Mouse (Mus musculus): ENCODE measurements around the gene Plscr4. TPM values are rescaled to one million over a fixed set of nuclear protein-coding genes. Genes with fewer than 3 reads are reported as not detected.
A peak's percentile ranks its signal among the peaks of the same experiment; 100 is the strongest.

The Plscr4 gene
- 2.5 and 2.7 TPM in 2 replicates for polyA plus RNA-seq (2014; fragmentation: Nextera tagmentation; extraction: Ambion mirVana)

DNA sequence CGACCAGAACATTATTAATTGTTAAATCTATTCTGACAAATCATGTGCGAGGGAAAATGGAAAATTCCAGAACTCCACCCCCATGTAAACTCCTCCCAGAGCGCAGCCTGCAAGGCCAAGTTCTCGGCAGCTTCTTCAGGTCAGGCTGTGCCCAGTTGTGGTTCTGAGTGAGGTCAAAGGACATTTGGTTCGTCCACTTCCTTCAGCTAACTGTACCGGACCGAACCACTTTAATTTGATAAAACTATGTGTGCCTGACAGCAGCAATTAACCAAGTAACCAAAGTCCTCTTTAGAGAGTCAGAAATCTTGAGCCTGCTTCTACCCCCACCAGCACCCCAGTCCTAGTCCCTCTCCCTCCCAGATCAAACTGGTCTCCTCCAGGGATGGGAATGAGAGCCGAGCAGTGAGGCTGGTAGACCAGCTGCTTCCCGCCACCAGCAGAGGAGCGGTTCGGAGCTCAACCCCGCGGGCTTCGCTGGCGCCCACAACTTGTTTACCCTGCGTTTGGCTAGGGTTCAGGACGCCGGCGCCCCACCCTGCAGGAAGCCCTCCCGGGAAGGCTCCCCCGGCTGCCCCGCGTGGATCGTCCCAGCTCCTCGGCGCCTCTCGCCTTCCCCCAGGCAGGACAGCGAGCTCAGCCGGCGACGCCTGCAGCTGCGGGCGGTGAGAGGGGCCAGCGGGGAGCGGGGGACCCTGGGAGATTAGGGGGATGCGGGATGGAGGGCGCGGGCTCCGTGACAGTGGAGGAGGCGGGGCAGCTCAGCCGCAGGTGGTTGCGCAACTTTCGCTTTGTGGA lies at the start of gene Plscr4:
Gene Plscr4, plus strand, starts transcription at position 113 of the 798 bp plus-strand sequence.
- H3K4me1 ChIP-seq (ENCODE audit: control insufficient read depth, insufficient read depth, low read length) = no peaks in the 10 kb centered on the region
- H3K27me3 ChIP-seq (ENCODE audit: control insufficient read depth, insufficient read depth, low read length) = no peaks in the 10 kb centered on the region
- WGBS (ENCODE audit: insufficient replicate concordance) = 13% methylated on average over 40 of the region's 43 CpGs
- peak within 1 kb of the TSS; percentile 79 for H3K9ac ChIP-seq (ENCODE audit: low read depth, low read length)
- peak within 1 kb of the TSS; percentile 71 for H3K4me3 ChIP-seq (ENCODE audit: low read depth, low read length)
- no peaks in the 10 kb centered on the region for H3K9me3 ChIP-seq (replicated peaks; ENCODE audit: control insufficient read depth, low read length)
- peak; percentile 77 for ATAC-seq (replicated peaks; ENCODE audit: insufficient number of reproducible peaks, low FRiP score, low TSS enrichment)
- peak within 1 kb of the TSS; percentile 97 for H3K4me2 ChIP-seq
- H3K27ac ChIP-seq (ENCODE audit: low read depth, low read length) = no peak within 1 kb of the TSS
- no peaks in the 10 kb centered on the region for H3K36me3 ChIP-seq (ENCODE audit: control insufficient read depth, insufficient read depth, low read length)

DNA sequence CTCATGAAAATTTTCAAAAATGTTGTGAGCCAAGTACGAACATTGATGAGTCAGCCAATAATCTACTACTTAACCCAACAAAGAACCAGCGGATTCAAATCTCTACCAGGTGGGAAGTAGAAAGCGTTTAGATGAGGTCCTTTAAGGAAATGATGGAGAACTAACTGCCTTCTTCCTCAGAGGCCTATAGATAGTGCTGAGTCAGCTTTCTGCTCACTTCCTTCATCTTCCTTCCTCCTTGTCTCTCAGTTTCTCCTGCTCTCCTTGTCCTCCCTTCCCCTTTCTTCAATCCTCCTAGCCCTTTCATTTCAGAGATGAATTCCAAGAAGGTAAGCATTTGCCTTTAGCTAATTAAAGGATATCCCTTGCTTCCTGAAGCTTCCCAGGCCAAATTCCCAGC lies 46.9 kb upstream of the Plscr4 start:
- Histone ChIP-seq H3K4me3 (ENCODE audit: low read depth, low read length) (no peak overlapping the region), H3K9me3 (replicated peaks; ENCODE audit: control insufficient read depth, low read length) (no peaks in the 10 kb centered on the region), H3K27me3 (ENCODE audit: control insufficient read depth, insufficient read depth, low read length) (no peaks in the 10 kb centered on the region), H3K9ac (ENCODE audit: low read depth, low read length) (no peak overlapping the region), H3K36me3 (ENCODE audit: control insufficient read depth, insufficient read depth, low read length) (no peaks in the 10 kb centered on the region), H3K27ac (ENCODE audit: low read depth, low read length) (no peak overlapping the region), H3K4me1 (ENCODE audit: control insufficient read depth, insufficient read depth, low read length) (no peaks in the 10 kb centered on the region), H3K4me2 (no peak overlapping the region)
- no peak for ATAC-seq (replicated peaks; ENCODE audit: insufficient number of reproducible peaks, low FRiP score, low TSS enrichment)
- 78% methylated on average over 3 of the region's 3 CpGs for WGBS (ENCODE audit: insufficient replicate concordance)

DNA sequence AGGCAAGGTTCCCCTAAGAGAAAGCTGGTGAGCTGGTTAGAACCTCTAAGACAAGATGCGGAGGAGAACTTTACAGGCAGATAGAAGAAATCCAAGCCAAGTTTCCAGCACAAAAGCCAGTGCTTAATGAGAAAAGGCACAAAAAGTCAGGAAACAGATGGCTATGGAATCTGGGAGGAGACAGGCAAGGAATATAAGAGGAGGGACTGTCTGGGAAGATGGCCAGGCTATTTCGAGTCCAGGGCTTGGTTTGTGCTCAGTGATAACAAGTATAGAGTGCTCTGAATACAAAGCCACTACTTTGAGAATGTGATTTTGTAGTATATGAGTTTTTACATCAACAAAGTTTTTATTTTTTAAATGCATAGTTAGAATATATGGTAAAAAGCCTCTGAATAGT lies 45.1 kb upstream of the Plscr4 start:
- H3K9me3 ChIP-seq (replicated peaks; ENCODE audit: control insufficient read depth, low read length) = no peaks in the 10 kb centered on the region
- no peaks in the 10 kb centered on the region for H3K27me3 ChIP-seq (ENCODE audit: control insufficient read depth, insufficient read depth, low read length)
- no peak overlapping the region for H3K4me2 ChIP-seq
- 75% methylated on average over 2 of the region's 2 CpGs for WGBS (ENCODE audit: insufficient replicate concordance)
- no peak overlapping the region for H3K9ac ChIP-seq (ENCODE audit: low read depth, low read length)
- H3K4me1 ChIP-seq (ENCODE audit: control insufficient read depth, insufficient read depth, low read length) = no peaks in the 10 kb centered on the region
- H3K4me3 ChIP-seq (ENCODE audit: low read depth, low read length) = no peak overlapping the region
- H3K36me3 ChIP-seq (ENCODE audit: control insufficient read depth, insufficient read depth, low read length) = no peaks in the 10 kb centered on the region
- no peak for ATAC-seq (replicated peaks; ENCODE audit: insufficient number of reproducible peaks, low FRiP score, low TSS enrichment)
- H3K27ac ChIP-seq (ENCODE audit: low read depth, low read length) = no peak overlapping the region

DNA sequence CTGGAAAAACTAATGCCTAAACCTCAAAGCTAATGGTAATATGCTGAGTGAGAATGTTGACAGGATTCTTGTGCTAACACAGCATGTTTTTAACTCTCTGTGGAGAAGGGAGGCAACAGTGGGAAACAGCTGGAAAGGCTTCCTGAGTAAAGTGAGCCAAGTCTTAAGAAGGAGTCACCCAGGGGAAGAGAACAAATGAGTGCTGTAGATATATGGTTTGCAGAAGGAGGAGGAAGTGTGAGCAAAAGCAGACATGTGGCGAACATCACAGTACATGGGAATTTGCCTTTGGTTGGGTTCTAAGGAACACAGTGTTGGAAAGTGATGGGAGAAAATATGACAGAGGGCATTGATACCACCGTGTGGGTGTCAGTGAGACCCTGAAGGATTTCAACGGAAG lies 43.5 kb upstream of the Plscr4 start:
- Histone ChIP-seq H3K9ac (ENCODE audit: low read depth, low read length) (no peak overlapping the region), H3K27me3 (ENCODE audit: control insufficient read depth, insufficient read depth, low read length) (no peaks in the 10 kb centered on the region), H3K4me1 (ENCODE audit: control insufficient read depth, insufficient read depth, low read length) (no peaks in the 10 kb centered on the region), H3K4me2 (no peak overlapping the region), H3K9me3 (replicated peaks; ENCODE audit: control insufficient read depth, low read length) (no peaks in the 10 kb centered on the region), H3K27ac (ENCODE audit: low read depth, low read length) (no peak overlapping the region), H3K36me3 (ENCODE audit: control insufficient read depth, insufficient read depth, low read length) (no peaks in the 10 kb centered on the region), H3K4me3 (ENCODE audit: low read depth, low read length) (no peak overlapping the region)
- ATAC-seq (replicated peaks; ENCODE audit: insufficient number of reproducible peaks, low FRiP score, low TSS enrichment) = no peak
- WGBS (ENCODE audit: insufficient replicate concordance) = 73% methylated on average over 3 of the region's 3 CpGs

DNA sequence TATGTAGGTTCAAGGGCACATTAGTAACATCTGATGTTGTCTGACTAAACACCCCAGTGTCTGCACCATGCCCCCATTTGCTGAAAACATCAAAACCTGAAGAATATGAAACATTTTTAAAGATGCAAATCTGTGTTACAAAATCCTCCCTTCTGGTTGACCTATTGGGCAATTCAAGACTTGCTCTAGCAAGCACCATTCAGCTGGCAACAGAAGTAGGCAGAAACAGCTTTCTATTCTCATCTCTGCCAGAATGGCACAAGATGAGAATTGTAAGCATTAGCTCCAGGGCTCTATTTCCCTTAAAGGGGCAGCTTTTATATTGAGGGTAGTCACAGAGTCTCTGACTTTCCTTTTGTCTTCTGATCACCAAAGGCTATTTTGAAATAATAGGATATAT lies 19.4 kb upstream of the Plscr4 start:
- ATAC-seq (replicated peaks; ENCODE audit: insufficient number of reproducible peaks, low FRiP score, low TSS enrichment) = no peak

DNA sequence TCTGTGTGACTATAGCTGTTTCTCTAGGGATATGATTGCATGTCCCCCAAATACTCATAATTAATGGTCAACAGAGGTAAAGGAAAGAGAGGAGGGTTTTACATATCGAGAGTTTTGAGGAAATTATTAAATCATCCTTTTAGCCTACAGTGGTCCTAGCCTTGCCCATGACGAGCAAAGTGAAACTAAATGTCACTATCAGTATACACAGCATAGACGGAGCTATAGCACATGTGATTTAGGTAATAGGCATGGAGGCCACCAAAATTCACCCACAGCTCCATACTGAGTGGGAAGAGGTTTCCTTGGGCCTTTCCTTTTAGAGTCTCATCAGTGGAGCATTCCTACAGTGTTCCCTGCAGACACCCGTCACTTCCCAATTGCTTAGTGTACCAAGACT lies 15.7 kb upstream of the Plscr4 start:
- H3K27me3 ChIP-seq (ENCODE audit: control insufficient read depth, insufficient read depth, low read length) = no peaks in the 10 kb centered on the region
- 69% methylated on average over 4 of the region's 4 CpGs for WGBS (ENCODE audit: insufficient replicate concordance)
- no peaks in the 10 kb centered on the region for H3K36me3 ChIP-seq (ENCODE audit: control insufficient read depth, insufficient read depth, low read length)
- no peak overlapping the region for H3K27ac ChIP-seq (ENCODE audit: low read depth, low read length)
- no peak overlapping the region for H3K9ac ChIP-seq (ENCODE audit: low read depth, low read length)
- no peaks in the 10 kb centered on the region for H3K9me3 ChIP-seq (replicated peaks; ENCODE audit: control insufficient read depth, low read length)
- no peaks in the 10 kb centered on the region for H3K4me1 ChIP-seq (ENCODE audit: control insufficient read depth, insufficient read depth, low read length)
- H3K4me3 ChIP-seq (ENCODE audit: low read depth, low read length) = no peak overlapping the region
- H3K4me2 ChIP-seq = no peak overlapping the region
- ATAC-seq (replicated peaks; ENCODE audit: insufficient number of reproducible peaks, low FRiP score, low TSS enrichment) = no peak

More for the DNA sequence above, 19.4 kb upstream of the Plscr4 start:
- H3K4me1 ChIP-seq (ENCODE audit: control insufficient read depth, insufficient read depth, low read length) = no peaks in the 10 kb centered on the region
- H3K9ac ChIP-seq (ENCODE audit: low read depth, low read length) = no peak overlapping the region
- H3K36me3 ChIP-seq (ENCODE audit: control insufficient read depth, insufficient read depth, low read length) = no peaks in the 10 kb centered on the region
- no peak overlapping the region for H3K27ac ChIP-seq (ENCODE audit: low read depth, low read length)
- H3K4me3 ChIP-seq (ENCODE audit: low read depth, low read length) = no peak overlapping the region
- no peaks in the 10 kb centered on the region for H3K27me3 ChIP-seq (ENCODE audit: control insufficient read depth, insufficient read depth, low read length)
- no peaks in the 10 kb centered on the region for H3K9me3 ChIP-seq (replicated peaks; ENCODE audit: control insufficient read depth, low read length)
- no peak overlapping the region for H3K4me2 ChIP-seq

DNA sequence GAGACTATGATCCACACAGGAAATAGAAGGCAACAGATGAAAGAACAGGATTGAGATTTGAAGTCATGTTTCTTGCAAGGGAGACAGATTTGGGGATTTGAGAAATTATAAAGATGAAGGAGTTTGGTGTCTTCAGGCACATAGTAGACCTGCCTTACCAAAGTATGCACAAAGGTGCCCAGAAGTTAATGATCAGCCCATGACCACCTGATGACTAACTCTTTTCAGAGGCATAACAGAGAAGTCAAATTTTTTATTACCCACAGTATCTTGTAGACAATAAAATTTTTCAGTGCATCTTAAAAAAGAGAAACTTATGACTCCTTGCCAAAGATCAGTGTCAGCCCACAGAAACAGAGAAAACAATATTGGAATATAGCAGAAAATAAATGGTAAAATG lies 12.6 kb upstream of the Plscr4 start:
- Histone ChIP-seq H3K36me3 (ENCODE audit: control insufficient read depth, insufficient read depth, low read length) (no peaks in the 10 kb centered on the region), H3K9ac (ENCODE audit: low read depth, low read length) (no peak overlapping the region), H3K4me2 (no peak overlapping the region)

DNA sequence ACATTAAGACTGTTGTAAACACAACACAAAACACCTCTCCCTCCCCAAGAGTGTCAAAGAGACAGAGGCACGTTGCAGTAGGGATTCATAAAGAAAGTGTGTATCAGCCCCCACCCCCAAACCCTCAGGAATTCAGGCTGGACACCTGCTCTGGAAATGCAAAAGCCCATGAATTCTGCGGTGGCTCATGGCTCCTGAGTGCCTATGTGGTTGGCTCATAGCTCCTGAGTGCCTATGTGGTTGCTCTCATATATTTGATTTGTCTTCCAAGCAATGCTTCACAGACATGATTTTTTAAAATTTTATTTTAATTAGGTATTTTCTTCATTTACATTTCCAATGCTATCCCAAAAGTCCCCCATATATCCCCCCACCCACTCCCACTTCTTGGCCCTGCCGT lies 568 bp upstream of the Plscr4 start:
- ATAC-seq (replicated peaks; ENCODE audit: insufficient number of reproducible peaks, low FRiP score, low TSS enrichment) = no peak
- H3K4me1 ChIP-seq (ENCODE audit: control insufficient read depth, insufficient read depth, low read length) = no peaks in the 10 kb centered on the region
- H3K4me2 ChIP-seq = no peak overlapping the region
- no peaks in the 10 kb centered on the region for H3K9me3 ChIP-seq (replicated peaks; ENCODE audit: control insufficient read depth, low read length)
- no peaks in the 10 kb centered on the region for H3K36me3 ChIP-seq (ENCODE audit: control insufficient read depth, insufficient read depth, low read length)
- no peak overlapping the region for H3K4me3 ChIP-seq (ENCODE audit: low read depth, low read length)
- H3K27ac ChIP-seq (ENCODE audit: low read depth, low read length) = no peak overlapping the region
- no peak overlapping the region for H3K9ac ChIP-seq (ENCODE audit: low read depth, low read length)
- no peaks in the 10 kb centered on the region for H3K27me3 ChIP-seq (ENCODE audit: control insufficient read depth, insufficient read depth, low read length)
- whole genome bisulfite sequencing (ENCODE audit: insufficient replicate concordance) = 79% methylated on average over 3 of the region's 3 CpGs

More for the DNA sequence above, 12.6 kb upstream of the Plscr4 start:
- no peak overlapping the region for H3K27ac ChIP-seq (ENCODE audit: low read depth, low read length)
- no peaks in the 10 kb centered on the region for H3K9me3 ChIP-seq (replicated peaks; ENCODE audit: control insufficient read depth, low read length)
- H3K27me3 ChIP-seq (ENCODE audit: control insufficient read depth, insufficient read depth, low read length) = no peaks in the 10 kb centered on the region
- no peak overlapping the region for H3K4me3 ChIP-seq (ENCODE audit: low read depth, low read length)
- no peak for ATAC-seq (replicated peaks; ENCODE audit: insufficient number of reproducible peaks, low FRiP score, low TSS enrichment)
- no peaks in the 10 kb centered on the region for H3K4me1 ChIP-seq (ENCODE audit: control insufficient read depth, insufficient read depth, low read length)

DNA sequence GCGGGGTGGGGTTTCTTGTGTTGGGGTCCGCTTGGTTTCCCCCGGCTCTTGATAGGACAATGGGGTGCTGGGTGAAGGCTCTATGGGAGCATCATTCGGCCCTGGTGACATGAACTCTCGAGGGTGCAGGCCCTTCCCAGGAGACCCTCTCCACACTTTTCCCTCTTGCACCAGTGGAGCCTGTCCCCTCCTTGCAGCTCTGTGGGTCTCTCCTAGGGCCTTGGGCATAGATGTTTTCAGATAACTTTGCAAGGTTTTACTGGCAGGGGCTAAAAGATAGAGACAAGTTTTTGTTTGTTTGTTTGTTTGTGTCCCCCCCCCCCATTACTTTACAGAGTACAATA lies 858 bp downstream of the Plscr4 start:
- ATAC-seq (replicated peaks; ENCODE audit: insufficient number of reproducible peaks, low FRiP score, low TSS enrichment) = no peak
- no peak overlapping the region for H3K27ac ChIP-seq (ENCODE audit: low read depth, low read length)
- 2% methylated on average over 5 of the region's 5 CpGs for WGBS (ENCODE audit: insufficient replicate concordance)

More for the DNA sequence above, 858 bp downstream of the Plscr4 start:
- H3K27me3 ChIP-seq (ENCODE audit: control insufficient read depth, insufficient read depth, low read length) = no peaks in the 10 kb centered on the region
- no peaks in the 10 kb centered on the region for H3K4me1 ChIP-seq (ENCODE audit: control insufficient read depth, insufficient read depth, low read length)
- H3K4me2 ChIP-seq = peak overlapping the region; percentile 97
- no peaks in the 10 kb centered on the region for H3K36me3 ChIP-seq (ENCODE audit: control insufficient read depth, insufficient read depth, low read length)
- peak overlapping the region; percentile 71 for H3K4me3 ChIP-seq (ENCODE audit: low read depth, low read length)
- peak overlapping the region; percentile 79 for H3K9ac ChIP-seq (ENCODE audit: low read depth, low read length)
- no peaks in the 10 kb centered on the region for H3K9me3 ChIP-seq (replicated peaks; ENCODE audit: control insufficient read depth, low read length)

All from heart, embryonic 11.5 days (tissue).